Mouse (Mus musculus): ENCODE data around the gene Rora.

- no peak for TF ChIP-seq CTCF (IDR thresholded peaks at IDR 0.05; ENCODE audit: extremely low read depth, insufficient read length, insufficient replicate concordance, low read depth, low read length)
- no peak for TF ChIP-seq POLR2A (IDR thresholded peaks at IDR 0.05; ENCODE audit: low read depth, low read length)
Observed at GRCm38 (mm10) chr9:68654039-68654332, 400 bp downstream of the Rora start.
